Mouse (Mus musculus) limb, embryonic 14.5 days (tissue): ENCODE data around the gene Pdgfb. TPM values are rescaled to one million over a fixed set of nuclear protein-coding genes. Genes with fewer than 3 reads are reported as not detected.

Experiments
- ATAC-seq: fragments of 200-750 bp; cut with Nextera tagmentation; 2 replicates; pipeline ENCODE4 v1.8.0; 2017; ENCODE audit warnings: low read depth, moderate number of reproducible peaks, moderate TSS enrichment; ENCODE audit not compliant: low FRiP score
- DNase-seq: peaks from one replicate; pipeline ENCODE4 v3.0.0-alpha.2; 2015; ENCODE audit warnings: low spot score
- H3K27ac ChIP-seq: fragments of 300-500 bp; sonication (generic); replicated peaks from 2 replicates; pipeline ENCODE4 v1.5.1; 2014; ENCODE audit warnings: low read depth, mild to moderate bottlenecking, low read length, moderate library complexity, mixed read lengths
- H3K27me3 ChIP-seq: fragments of 300-500 bp; sonication (generic); 2 replicates; pipeline ENCODE4 v1.6.1; 2014; ENCODE audit warnings: low read length, mixed read lengths; ENCODE audit not compliant: control insufficient read depth, insufficient read depth
- H3K36me3 ChIP-seq: fragments of 300-500 bp; sonication (generic); 2 replicates; pipeline ENCODE4 v1.6.1; 2014; ENCODE audit warnings: mild to moderate bottlenecking, low read length, moderate library complexity, mixed read lengths; ENCODE audit not compliant: control insufficient read depth, insufficient read depth
- H3K4me1 ChIP-seq: fragments of 300-500 bp; sonication (generic); 2 replicates; pipeline ENCODE4 v1.6.1; 2014; ENCODE audit warnings: antibody characterized with exemption, low read length, mixed read lengths; ENCODE audit not compliant: control insufficient read depth, insufficient read depth
- H3K4me2 ChIP-seq: fragments of 300-500 bp; sonication (generic); replicated peaks from 2 replicates; pipeline ENCODE4 v1.6.1; 2014; ENCODE audit warnings: low read depth, mild to moderate bottlenecking, low read length, moderate library complexity; ENCODE audit not compliant: severe bottlenecking
- H3K4me3 ChIP-seq: fragments of 300-500 bp; sonication (generic); replicated peaks from 2 replicates; pipeline ENCODE4 v1.5.1; 2014; ENCODE audit warnings: low read length
- H3K9ac ChIP-seq: fragments of 300-500 bp; sonication (generic); 2 replicates; pipeline ENCODE4 v1.6.1; 2014; ENCODE audit warnings: mild to moderate bottlenecking, low read depth, low read length, moderate library complexity; ENCODE audit not compliant: severe bottlenecking
- H3K9me3 ChIP-seq: fragments of 300-500 bp; sonication (generic); 2 replicates; pipeline ENCODE4 v1.6.1; 2016; ENCODE audit warnings: low read length; ENCODE audit not compliant: control insufficient read depth
- POLR2A ChIP-seq: fragments of 200-500 bp; IDR thresholded peaks from 2 replicates; pipeline ENCODE4 v1.8.0; 2012; ENCODE audit warnings: inconsistent platforms, mild to moderate bottlenecking, moderate library complexity, borderline replicate concordance; ENCODE audit not compliant: insufficient read depth, insufficient read length; ENCODE audit errors: extremely low read depth
- WGBS: fragments of 180-500 bp; shearing (Covaris S2); extraction: QIAGEN DNeasy Blood & Tissue Kit; methylation state at CpG from one replicate; pipeline ENCODE4 v1.1.7; 2014; 5-methylcytosine and 5-hydroxymethylcytosine counted together
- polyA plus RNA-seq, 2 experiments: library from polyadenylated mRNA; depleted of rRNA in 1 of 2; stranded (reverse) in 1 of 2; unstranded in 1 of 2; fragments of >200 nt; fragmentation: Nextera tagmentation in 1 of 2; extraction: Ambion mirVana in 1 of 2; gene quantifications; 2 replicates each; pipeline versions ENCODE4 v1.2.1 to v1.2.3; 2012 to 2014

Pdgfb gene
- polyA plus RNA-seq (2012; rRNA removed) = 15.4 and 19.9 TPM in 2 replicates
- 4.2 and 5.0 TPM in 2 replicates for polyA plus RNA-seq (2014; fragmentation: Nextera tagmentation; extraction: Ambion mirVana)

- under 1% methylated on average over 59 of the region's 60 CpGs for WGBS
- Histone ChIP-seq H3K4me1 (peaks cover 19% of the 10 kb centered on the region; the same call in 1 of the 2 replicates), H3K4me3 (peak within 1 kb of the TSS; percentile 61), H3K9ac (peak within 1 kb of the TSS; percentile 69), H3K9me3 (no peaks in the 10 kb centered on the region), H3K27ac (no peak within 1 kb of the TSS), H3K4me2 (peak within 1 kb of the TSS; percentile 99), H3K27me3 (peaks cover 58% of the 10 kb centered on the region), H3K36me3 (no peaks in the 10 kb centered on the region)
- ATAC-seq (no peak), DNase-seq (peak; percentile 32)
- no peak for TF ChIP-seq POLR2A
These were observed at the start of gene Pdgfb for GRCm38 (mm10) chr15:80014321-80015210. Gene Pdgfb (minus strand): TSS chr15:80014977.

- Histone ChIP-seq H3K9ac (no peak overlapping the region), H3K4me1 (no peaks in the 10 kb centered on the region), H3K27me3 (no peaks in the 10 kb centered on the region), H3K36me3 (no peaks in the 10 kb centered on the region), H3K27ac (no peak overlapping the region), H3K4me3 (no peak overlapping the region), H3K9me3 (no peaks in the 10 kb centered on the region), H3K4me2 (no peak overlapping the region)
- no peak for TF ChIP-seq POLR2A
- no peak for ATAC-seq
- DNase-seq = no peak
- 26% methylated on average over 5 of the region's 5 CpGs for WGBS
These were observed 48.0 kb upstream of the Pdgfb start for GRCm38 (mm10) chr15:80062821-80063220.

DNA sequence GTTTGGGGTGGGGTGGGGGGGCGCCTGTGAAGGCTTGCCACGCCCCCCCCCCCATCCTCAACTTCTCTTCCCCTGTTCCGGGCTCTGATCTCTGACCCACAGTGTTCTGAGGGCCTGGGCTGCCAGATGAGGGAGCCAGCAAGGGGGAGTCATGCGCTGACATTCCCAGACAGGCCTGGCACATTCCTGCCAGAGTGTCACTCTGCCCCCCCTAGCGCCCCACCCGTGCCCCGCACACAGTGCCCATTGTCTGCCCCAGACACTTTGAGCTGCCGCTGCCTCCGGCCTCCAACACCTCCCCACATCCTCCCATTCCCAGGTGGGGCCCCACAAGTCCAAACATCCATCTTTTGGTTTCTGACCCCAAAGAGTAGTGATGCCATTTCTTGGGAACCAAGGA, 47.6 kb upstream of the Pdgfb start:
- Histone ChIP-seq H3K4me3 (no peak overlapping the region), H3K4me2 (no peak overlapping the region), H3K4me1 (no peaks in the 10 kb centered on the region), H3K36me3 (no peaks in the 10 kb centered on the region), H3K27me3 (no peaks in the 10 kb centered on the region), H3K9me3 (no peaks in the 10 kb centered on the region), H3K9ac (no peak overlapping the region), H3K27ac (no peak overlapping the region)
- TF ChIP-seq POLR2A = no peak
- ATAC-seq (no peak), DNase-seq (no peak)
- 65% methylated on average over 5 of the region's 9 CpGs for WGBS

- 86% methylated on average over 4 of the region's 4 CpGs for WGBS
- H3K4me3 ChIP-seq = no peak overlapping the region
- H3K27me3 ChIP-seq = no peaks in the 10 kb centered on the region
- H3K9ac ChIP-seq = no peak overlapping the region
- no peaks in the 10 kb centered on the region for H3K4me1 ChIP-seq
- DNase-seq = no peak
- no peak overlapping the region for H3K27ac ChIP-seq
- TF ChIP-seq POLR2A = no peak
- H3K4me2 ChIP-seq = no peak overlapping the region
- H3K9me3 ChIP-seq = no peaks in the 10 kb centered on the region
- no peak for ATAC-seq
- H3K36me3 ChIP-seq = no peaks in the 10 kb centered on the region
These were observed 46.3 kb upstream of the Pdgfb start for GRCm38 (mm10) chr15:80061071-80061550.

DNA sequence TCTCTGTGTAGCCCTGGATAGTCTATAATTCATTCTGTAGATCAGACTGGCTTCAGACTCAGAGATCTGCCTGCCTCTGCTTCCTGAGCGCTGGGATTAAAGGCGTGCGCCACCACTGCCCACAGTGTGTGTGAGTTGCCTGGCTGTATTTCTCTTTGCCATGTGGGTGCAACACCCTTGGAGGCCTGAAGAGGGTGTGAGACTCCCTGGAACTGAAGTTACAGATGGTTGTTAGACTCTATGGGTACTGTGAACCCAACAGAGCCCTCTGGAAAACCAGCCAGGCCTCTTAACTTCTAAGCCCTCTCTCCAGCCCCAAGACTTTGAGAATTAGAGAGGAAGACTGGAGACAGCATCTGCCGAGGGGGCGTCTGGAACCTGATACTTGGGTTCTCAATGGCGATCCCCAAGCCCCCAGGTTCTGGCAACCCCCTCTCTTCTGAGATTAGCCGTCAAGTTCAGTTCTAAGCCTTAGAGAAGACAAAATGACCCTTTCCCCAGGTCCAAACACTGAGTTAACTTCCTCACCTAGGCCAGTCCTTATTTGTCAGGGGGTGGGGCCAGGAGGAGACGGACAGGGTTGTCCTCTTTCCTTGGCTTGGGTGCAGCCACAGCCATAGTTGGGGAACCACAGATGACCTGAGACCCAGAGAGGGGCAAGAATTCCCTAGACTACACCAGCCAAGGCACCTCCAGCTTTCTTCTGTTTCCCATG, 45.7 kb upstream of the Pdgfb start:
- ATAC-seq (no peak), DNase-seq (no peak)
- Histone ChIP-seq H3K4me1 (no peaks in the 10 kb centered on the region), H3K4me3 (no peak overlapping the region), H3K36me3 (no peaks in the 10 kb centered on the region), H3K9ac (no peak overlapping the region), H3K9me3 (no peaks in the 10 kb centered on the region), H3K27ac (no peak overlapping the region), H3K4me2 (no peak overlapping the region), H3K27me3 (no peaks in the 10 kb centered on the region)
- 89% methylated on average over 8 of the region's 8 CpGs for WGBS
- no peak for TF ChIP-seq POLR2A
